In the genomic region with DNA sequence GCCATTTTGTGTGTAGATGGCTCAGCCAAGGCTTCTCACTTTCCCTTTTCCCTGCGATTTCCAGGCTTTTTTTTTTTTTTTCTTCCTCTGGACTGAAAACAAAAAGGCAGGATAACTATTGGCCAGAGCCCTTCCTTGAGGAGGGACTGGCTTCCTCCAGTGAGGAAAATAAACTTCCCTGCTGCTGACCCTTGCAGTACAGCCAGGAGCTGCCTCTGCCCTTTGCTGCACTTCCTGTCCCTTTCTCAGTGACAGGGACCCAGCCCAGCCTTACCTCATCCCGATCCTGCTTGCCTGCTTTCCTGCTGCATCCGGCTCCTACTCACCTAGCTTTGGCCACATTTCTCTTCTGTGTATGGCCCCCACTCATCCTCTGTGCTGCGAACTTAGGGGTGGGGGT, we compare ENCODE assay signal across 11 mouse cellular contexts.
DNase-seq lines count a peak whose midpoint lies in the region; ATAC-seq and TF ChIP-seq lines count a peak whose summit lies in the region.
"Had no signal": no experiment of that assay in that cellular context is flagged by ENCODE, and none has a peak within 500 bp of the region (broad histone marks: within the 10 kb centered on the region; RNA-seq: fewer than 3 reads in every experiment).

No protein-coding gene starts in this region.

- no peaks in the 10 kb centered on the region for H3K9me3 ChIP-seq in forebrain, postnatal 0 days (ENCODE audit: low read length)
- no peaks in the 10 kb centered on the region for H3K9me3 ChIP-seq in forebrain, embryonic 11.5 days (ENCODE audit: control insufficient read depth, low read length)
- no peaks in the 10 kb centered on the region for H3K9me3 ChIP-seq in heart, embryonic 14.5 days (ENCODE audit: control insufficient read depth, low read length)
- H3K9me3 ChIP-seq in midbrain, embryonic 11.5 days (ENCODE audit: control insufficient read depth, low read length): no peaks in the 10 kb centered on the region
- H3K9me3 ChIP-seq: forebrain, embryonic 10.5 days had no signal

- 0 out of 2 replicates have a peak overlapping the region, but pooled peaks have one; percentile 9 for H3K27ac ChIP-seq in forebrain, postnatal 0 days (ENCODE audit: low read depth, low read length)
- H3K27ac ChIP-seq in forebrain, embryonic 11.5 days (ENCODE audit: low read depth, low read length): no peak overlapping the region
- peak overlapping the region; percentile 30 to 62; a peak in 2 of 4 replicates for H3K27ac ChIP-seq in heart, embryonic 14.5 days (replicated peaks in 1 of 2; ENCODE audit: control insufficient read depth in 1 of 2, insufficient read depth in 1 of 2, low read depth in 2 of 2, low read length in 2 of 2)
- no peak overlapping the region for H3K27ac ChIP-seq in midbrain, embryonic 11.5 days (ENCODE audit: low read depth, low read length)
- H3K27ac ChIP-seq: forebrain, embryonic 10.5 days; macrophage had no signal

- no peak for ATAC-seq in forebrain, postnatal 0 days
- no peak for ATAC-seq in forebrain, embryonic 11.5 days (replicated peaks; ENCODE audit: low FRiP score)
- peak; percentile 66; the same call in 1 of the 2 replicates for ATAC-seq in heart, embryonic 14.5 days (ENCODE audit: insufficient number of reproducible peaks, insufficient read depth, low FRiP score, low read depth)
- no peak for ATAC-seq in megakaryocyte-erythroid progenitor cell, adult 5-6 weeks (replicated peaks; ENCODE audit: low FRiP score, low TSS enrichment, poor library complexity, severe bottlenecking)
- no peak for ATAC-seq in midbrain, embryonic 11.5 days (ENCODE audit: low FRiP score)

- no peaks in the 10 kb centered on the region for H3K27me3 ChIP-seq in forebrain, postnatal 0 days (ENCODE audit: insufficient read depth, low read length)
- H3K27me3 ChIP-seq in forebrain, embryonic 11.5 days (ENCODE audit: control insufficient read depth, insufficient read depth, low read length): no peaks in the 10 kb centered on the region
- H3K27me3 ChIP-seq in heart, embryonic 14.5 days (ENCODE audit: control insufficient read depth, insufficient read depth, low read length): no peaks in the 10 kb centered on the region
- H3K27me3 ChIP-seq in midbrain, embryonic 11.5 days (ENCODE audit: control insufficient read depth, insufficient read depth, low read length): no peaks in the 10 kb centered on the region

- H3K36me3 ChIP-seq in forebrain, postnatal 0 days (ENCODE audit: insufficient read depth): no peaks in the 10 kb centered on the region
- H3K36me3 ChIP-seq in forebrain, embryonic 11.5 days (ENCODE audit: control insufficient read depth, insufficient read depth, low read length): no peaks in the 10 kb centered on the region
- no peaks in the 10 kb centered on the region for H3K36me3 ChIP-seq in heart, embryonic 14.5 days (ENCODE audit: control insufficient read depth, insufficient read depth, low read length)
- H3K36me3 ChIP-seq in midbrain, embryonic 11.5 days (ENCODE audit: control insufficient read depth, insufficient read depth, low read length): no peaks in the 10 kb centered on the region
- H3K36me3 ChIP-seq: forebrain, embryonic 10.5 days had no signal

- no peak for TF ChIP-seq CTCF in forebrain, postnatal 0 days (IDR thresholded peaks at IDR 0.05; ENCODE audit: low read depth)

- no peak overlapping the region for H3K4me2 ChIP-seq in forebrain, postnatal 0 days (ENCODE audit: low read depth)
- no peak overlapping the region for H3K4me2 ChIP-seq in forebrain, embryonic 11.5 days (ENCODE audit: low read depth, low read length, severe bottlenecking)
- H3K4me2 ChIP-seq in heart, embryonic 14.5 days (ENCODE audit: low read length): no peak overlapping the region
- no peak overlapping the region for H3K4me2 ChIP-seq in midbrain, embryonic 11.5 days

- DNase-seq in forebrain, postnatal 0 days: no peak
- DNase-seq in forebrain, embryonic 11.5 days (ENCODE audit: low spot score): no peak
- peak; percentile 20 for DNase-seq in adipocyte (ENCODE audit: low spot score)
- DNase-seq in kidney, postnatal 36 days: peak; percentile 60 to 81
- no peak for DNase-seq in cerebellum, postnatal 4 days (ENCODE audit: low spot score in 2 of 2)
- no peak for DNase-seq in midbrain, embryonic 11.5 days (ENCODE audit: low spot score, missing footprints)
- DNase-seq: embryo, embryonic 11 days had no signal

- WGBS in forebrain, postnatal 0 days: 69% methylated on average over 4 of the region's 4 CpGs
- 81% methylated on average over 4 of the region's 4 CpGs for WGBS in forebrain, embryonic 11.5 days
- 61% methylated on average over 4 of the region's 4 CpGs for WGBS in heart, embryonic 14.5 days
- WGBS in midbrain, embryonic 11.5 days: 78% methylated on average over 4 of the region's 4 CpGs

- no peak overlapping the region for H3K9ac ChIP-seq in forebrain, postnatal 0 days
- H3K9ac ChIP-seq in forebrain, embryonic 11.5 days (ENCODE audit: low read length): no peak overlapping the region
- no peak overlapping the region for H3K9ac ChIP-seq in heart, embryonic 14.5 days (ENCODE audit: low read length)
- no peak overlapping the region for H3K9ac ChIP-seq in midbrain, embryonic 11.5 days (ENCODE audit: low read length)

- H3K4me1 ChIP-seq in forebrain, postnatal 0 days (ENCODE audit: insufficient read depth): 0 out of 2 replicates have a peak, but pooled peaks cover 5% of the 10 kb centered on the region
- H3K4me1 ChIP-seq in forebrain, embryonic 11.5 days (replicated peaks; ENCODE audit: control insufficient read depth, insufficient read depth, low read length): peaks cover 7% of the 10 kb centered on the region; the same call in 1 of the 2 replicates
- peaks cover 36 to 50% of the 10 kb centered on the region in 2 experiments for H3K4me1 ChIP-seq in heart, embryonic 14.5 days (ENCODE audit: control insufficient read depth in 2 of 2, insufficient read depth in 2 of 2, low read length in 2 of 2)
- H3K4me1 ChIP-seq in midbrain, embryonic 11.5 days (ENCODE audit: control insufficient read depth, insufficient read depth, low read length): peaks cover 2% of the 10 kb centered on the region; the same call in 1 of the 2 replicates

- H3K4me3 ChIP-seq in forebrain, postnatal 0 days (ENCODE audit: low read depth, low read length): no peak overlapping the region
- no peak overlapping the region for H3K4me3 ChIP-seq in forebrain, embryonic 11.5 days (ENCODE audit: low read depth, low read length)
- no peak overlapping the region for H3K4me3 ChIP-seq in heart, embryonic 14.5 days (ENCODE audit: control insufficient read depth in 1 of 2, insufficient read depth in 1 of 2, low read depth in 1 of 2, low read length in 2 of 2)
- H3K4me3 ChIP-seq in midbrain, embryonic 11.5 days (ENCODE audit: low read depth, low read length): no peak overlapping the region
- H3K4me3 ChIP-seq: forebrain, embryonic 10.5 days had no signal

Comparison
In these comparisons a context has a peak if more than half of its experiments do, and no peak if none do; other contexts are left out.
1. H3K27ac ChIP-seq: peak in forebrain, postnatal 0 days (single experiment) and heart, embryonic 14.5 days (2 of 2); none in forebrain, embryonic 11.5 days (single experiment) and midbrain, embryonic 11.5 days (single experiment).
2. DNase-seq: peak in adipocyte (single experiment) and kidney, postnatal 36 days (2 of 2); none in forebrain, postnatal 0 days (single experiment), forebrain, embryonic 11.5 days (single experiment), cerebellum, postnatal 4 days (0 of 2) and midbrain, embryonic 11.5 days (single experiment).